Mouse (Mus musculus) retina, postnatal 1 day (tissue): ENCODE results near the gene Drosha.

Source experiments
- DNase-seq: peaks from one replicate; pipeline ENCODE4 v3.0.0-alpha.2; 2012

The Drosha gene

GRCm38 (mm10) chr15:12941651-12942180 lies 117.1 kb downstream of the Drosha start:
- DNase-seq, result peak; percentile 27

- DNase-seq, result no peak
These were observed 117.8 kb downstream of the Drosha start for GRCm38 (mm10) chr15:12942424-12942823.

- no peak for DNase-seq
These were observed 133.4 kb downstream of the Drosha start for GRCm38 (mm10) chr15:12958051-12958450.

DNA sequence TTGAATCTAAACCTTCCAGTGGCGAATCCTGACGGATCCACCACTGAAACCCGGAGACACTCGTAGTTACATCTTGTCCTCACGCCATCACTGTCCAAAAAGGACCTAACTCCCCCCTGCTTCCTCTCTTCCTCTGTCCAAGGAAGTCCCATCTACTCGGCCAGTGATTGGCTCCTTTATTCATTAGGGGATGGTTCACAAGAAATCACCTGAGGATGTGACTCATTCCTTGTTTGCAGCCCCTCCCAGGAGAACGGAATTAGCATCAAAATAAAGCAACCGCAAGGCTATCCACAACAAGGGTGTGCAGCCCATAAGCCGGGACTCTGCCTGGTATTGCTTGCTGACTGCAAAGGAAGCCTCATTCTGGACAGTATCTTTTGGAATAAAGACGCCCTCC lies 137.6 kb downstream of the Drosha start:
- no peak for DNase-seq

GRCm38 (mm10) chr15:12965209-12965608 lies 140.6 kb downstream of the Drosha start:
- no peak for DNase-seq

- DNase-seq, result no peak
These were observed 144.2 kb downstream of the Drosha start for GRCm38 (mm10) chr15:12968815-12969214.

DNA sequence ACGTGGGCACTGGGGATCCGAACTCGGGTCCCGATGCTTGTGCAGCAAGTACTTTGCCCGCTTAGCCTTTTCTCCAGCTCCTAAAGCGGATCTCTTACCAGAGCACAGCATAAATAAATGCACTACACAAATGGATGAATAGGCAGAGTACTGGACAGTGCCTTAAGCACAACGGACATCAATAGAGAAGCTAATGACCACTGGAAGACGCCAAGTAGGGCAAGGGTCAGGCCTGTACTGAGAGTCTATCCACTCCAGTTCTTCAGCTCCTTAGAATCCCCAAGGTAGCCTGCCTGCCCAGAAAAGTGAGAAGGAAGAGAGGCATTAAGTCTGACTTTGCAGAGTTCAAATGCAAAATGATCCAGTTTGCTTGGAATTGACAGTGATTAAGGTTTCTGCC lies 147.8 kb downstream of the Drosha start:
- no peak for DNase-seq
